Mouse (Mus musculus) heart, postnatal 25 days (tissue): ENCODE data around the gene Ypel4. TPM values are rescaled to one million over a fixed set of nuclear protein-coding genes. Genes with fewer than 3 reads are reported as not detected.
"Not testable (repeated sequence)": the region's sequence is repeated elsewhere in the genome, so short reads cannot be mapped to it uniquely, and the experiment has no call there.

ENCODE experiments used
- DNase-seq: peaks from one replicate; pipeline ENCODE4 v3.0.0; 2022; ENCODE audit warnings: low spot score
- intact Hi-C: fragments of 180-260 bp; cut with DNase I; formaldehyde crosslinking; loops from one replicate; pipeline ENCODE4 v1.15.1; 2025
- total RNA-seq, 2 experiments: library from RNA; stranded (reverse); gene quantifications; 2 replicates each; pipeline ENCODE4 v1.2.3; 2021

Ypel4 gene
- total RNA-seq, 2 experiments from 2014 or later, result 0.94 to 1.1 TPM

DNA sequence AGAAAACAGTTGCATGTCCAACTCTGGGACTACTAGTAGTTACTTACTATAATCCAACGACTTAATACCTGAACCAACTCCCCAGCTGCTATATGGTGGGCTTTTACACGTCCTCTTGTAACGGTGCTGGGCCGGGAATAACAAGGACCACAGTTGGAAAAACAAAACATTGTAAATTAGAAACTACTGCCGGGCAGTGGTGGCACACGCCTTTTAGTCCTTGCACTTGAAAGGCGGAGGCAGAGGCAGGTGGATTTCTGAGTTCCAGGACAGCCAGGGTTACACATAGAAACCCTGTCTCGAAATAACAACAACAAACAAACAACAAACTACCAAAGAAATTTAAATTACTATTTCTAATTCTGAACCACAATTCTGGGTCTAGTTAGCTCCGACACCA is 7.1 kb upstream of the Ypel4 start:
- DNase-seq, result no peak
- intact Hi-C loops, result no loop called here

DNA sequence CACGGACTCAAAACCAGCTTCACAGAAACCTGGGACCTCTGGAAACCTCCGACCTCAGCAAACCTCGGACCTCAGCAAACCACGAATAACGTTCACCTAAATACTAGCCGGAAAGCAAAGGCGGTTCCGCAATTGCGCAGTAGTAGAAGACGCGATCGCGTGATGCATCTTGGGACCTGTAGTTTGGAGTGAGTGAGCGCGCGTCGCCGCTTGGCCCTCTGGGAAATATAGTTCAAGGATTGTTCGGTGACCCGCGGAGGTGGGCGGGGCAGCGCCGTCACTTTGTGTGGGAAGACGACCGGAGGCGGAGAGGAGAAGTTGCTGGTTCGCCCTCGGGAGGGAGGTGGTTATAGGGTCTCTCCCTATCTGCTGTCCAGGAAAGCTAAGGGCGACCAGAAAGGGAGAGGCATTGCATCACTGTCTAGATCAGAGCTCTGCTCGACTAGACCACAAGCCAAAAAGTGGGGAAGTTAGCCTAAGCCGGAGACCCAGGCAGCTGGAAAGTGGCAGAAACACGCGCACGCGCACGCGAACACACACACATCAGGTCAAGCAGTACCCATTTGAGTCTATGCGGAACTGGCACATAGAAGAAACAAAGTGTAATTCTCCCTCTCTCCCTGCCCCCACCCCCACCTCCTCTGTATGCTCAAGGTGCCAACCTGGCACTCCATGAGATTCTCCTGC is 6.5 kb upstream of the Ypel4 start, which contains the start of gene Clp1:
Clp1 (minus strand) TSS at position 179 of the 687 bp plus-strand sequence.
- DNase-seq, result peak; percentile 93
- intact Hi-C loops, result no loop called here

DNA sequence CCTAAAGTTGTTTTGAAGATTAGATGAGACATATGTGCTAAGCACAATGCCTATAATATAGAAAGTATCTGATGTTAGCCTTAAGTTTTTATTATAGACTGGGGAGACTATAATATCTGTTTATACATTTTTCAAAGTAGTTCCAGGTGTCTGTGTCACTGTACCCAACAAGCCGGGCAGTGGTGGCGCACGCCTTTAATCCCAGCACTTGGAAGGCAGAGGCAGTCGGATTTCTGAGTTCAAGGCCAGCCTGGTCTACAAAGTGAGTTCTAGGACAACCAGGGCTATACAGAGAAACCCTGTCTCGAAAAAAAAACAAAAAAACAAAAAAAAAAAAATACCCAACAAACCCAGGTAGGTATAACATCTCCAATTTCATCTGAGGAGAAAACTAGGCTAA is 5.7 kb upstream of the Ypel4 start:
- intact Hi-C loops, DNase-seq: not testable (repeated sequence)

DNA sequence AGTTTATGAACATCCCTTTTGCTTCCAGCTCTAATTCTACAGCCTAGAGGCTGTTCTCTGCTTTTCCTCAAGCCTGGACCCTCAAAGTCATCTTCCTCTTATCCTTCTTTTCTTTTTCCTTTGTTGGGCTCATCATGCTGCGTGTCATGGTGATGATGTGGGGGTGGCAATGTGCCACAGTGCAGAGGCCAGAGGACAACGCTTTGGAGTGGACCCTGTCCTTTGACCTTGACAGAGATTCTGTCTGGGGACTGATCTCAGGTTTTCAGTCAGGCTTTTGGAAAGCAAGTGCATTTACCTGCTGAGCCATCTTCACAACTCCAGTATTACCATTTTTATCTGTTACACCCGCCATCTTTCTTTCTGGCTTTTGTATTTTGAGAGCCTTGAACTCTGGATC is 2.7 kb upstream of the Ypel4 start:
- intact Hi-C loops, result no loop called here
- no peak for DNase-seq

DNA sequence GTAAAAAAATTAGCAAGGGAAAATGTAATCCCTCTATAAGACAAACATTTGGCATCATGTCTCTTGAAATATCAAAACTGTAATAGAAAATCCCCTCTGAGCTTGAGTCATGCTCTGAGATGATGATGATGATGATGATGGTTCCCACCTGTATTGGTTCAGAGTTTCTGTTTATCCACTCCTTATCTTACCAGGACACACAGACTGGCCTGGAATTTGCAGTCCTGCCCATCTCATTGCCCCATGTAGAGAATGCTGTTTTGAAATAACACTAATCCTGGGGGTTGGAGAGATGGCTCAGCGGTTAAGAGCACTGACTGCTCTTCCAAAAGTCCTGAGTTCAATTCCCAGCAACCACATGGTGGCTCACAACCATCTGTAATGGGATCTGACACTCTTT is 1.5 kb upstream of the Ypel4 start:
- DNase-seq, result no peak
- intact Hi-C loops, result no loop called here

DNA sequence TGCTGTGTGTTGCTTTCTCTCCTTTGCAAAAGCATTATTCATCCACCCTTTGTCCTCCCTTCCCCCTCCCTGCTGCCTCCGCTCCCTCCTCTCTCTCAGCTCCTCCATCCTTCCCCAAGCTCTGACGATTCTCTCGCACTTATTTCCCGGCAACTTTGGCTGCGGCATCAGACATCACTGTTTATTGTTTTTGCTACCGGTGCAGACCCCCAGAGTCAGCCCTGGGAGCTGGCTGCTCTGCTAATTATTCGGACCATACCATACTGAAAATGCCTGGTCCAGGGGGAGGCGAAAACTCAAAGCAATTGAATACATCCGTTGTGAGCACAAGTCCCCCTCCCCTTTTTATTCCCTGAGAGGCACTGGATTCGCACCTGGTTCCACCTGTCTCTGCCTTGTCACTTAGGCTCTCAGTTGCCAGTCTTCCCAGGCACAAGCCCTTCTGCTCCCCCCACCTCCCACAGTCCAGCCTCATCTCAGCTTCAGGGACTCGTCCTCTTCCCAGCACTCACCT is 550 bp downstream of the Ypel4 start:
- no peak for DNase-seq
- intact Hi-C loops, result no loop called here

DNA sequence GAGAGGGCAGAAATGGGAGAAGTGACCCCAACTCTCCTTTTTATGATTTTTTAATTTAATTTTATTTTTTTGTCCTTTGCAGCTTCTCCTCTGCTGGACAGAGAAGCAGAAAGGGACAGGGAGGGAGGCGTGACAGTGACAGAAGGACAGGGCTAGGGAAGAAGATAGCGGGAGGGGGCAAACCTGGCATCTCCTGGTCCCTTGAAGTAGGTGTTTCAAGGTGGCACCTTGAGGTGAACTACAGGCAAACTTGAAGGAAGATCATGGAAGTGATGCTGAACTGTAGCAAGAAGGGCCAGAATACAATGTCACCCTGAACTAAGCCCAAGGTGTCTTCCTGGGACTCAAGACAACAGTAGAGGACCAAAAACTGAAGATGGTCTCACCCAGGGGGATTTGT is 1.1 kb downstream of the Ypel4 start:
- intact Hi-C loops, result no loop called here

DNA sequence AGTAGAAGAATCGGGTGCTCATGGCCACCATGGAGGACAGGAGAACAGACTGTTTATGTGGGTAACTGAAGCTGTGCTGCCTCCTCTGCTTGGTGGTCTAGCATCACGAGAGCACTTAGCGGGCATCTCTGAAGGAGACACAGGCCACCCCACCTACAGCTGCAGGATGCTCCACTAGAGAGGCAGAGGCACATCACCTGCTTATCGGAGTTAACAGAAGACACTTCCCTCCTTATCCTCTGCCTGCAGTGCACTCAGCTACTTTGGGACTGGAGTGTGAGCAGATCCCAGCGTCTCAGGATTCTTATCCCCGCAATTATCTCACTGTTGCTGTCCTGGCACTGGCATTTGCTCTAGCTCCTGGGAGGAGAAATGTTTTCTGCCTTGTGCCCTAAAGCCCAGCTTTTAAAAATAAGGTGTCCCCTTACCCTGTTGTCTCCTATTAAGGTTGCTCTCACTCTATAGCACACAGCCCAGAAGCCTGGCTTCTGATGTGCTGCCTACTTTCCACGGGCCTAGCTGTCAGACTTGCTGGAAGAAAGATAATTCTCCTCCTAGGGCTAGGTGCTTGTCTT is 1.6 kb downstream of the Ypel4 start:
- no peak for DNase-seq
- intact Hi-C loops, result no loop called here

More for the DNA sequence above, 1.1 kb downstream of the Ypel4 start:
- DNase-seq, result no peak

DNA sequence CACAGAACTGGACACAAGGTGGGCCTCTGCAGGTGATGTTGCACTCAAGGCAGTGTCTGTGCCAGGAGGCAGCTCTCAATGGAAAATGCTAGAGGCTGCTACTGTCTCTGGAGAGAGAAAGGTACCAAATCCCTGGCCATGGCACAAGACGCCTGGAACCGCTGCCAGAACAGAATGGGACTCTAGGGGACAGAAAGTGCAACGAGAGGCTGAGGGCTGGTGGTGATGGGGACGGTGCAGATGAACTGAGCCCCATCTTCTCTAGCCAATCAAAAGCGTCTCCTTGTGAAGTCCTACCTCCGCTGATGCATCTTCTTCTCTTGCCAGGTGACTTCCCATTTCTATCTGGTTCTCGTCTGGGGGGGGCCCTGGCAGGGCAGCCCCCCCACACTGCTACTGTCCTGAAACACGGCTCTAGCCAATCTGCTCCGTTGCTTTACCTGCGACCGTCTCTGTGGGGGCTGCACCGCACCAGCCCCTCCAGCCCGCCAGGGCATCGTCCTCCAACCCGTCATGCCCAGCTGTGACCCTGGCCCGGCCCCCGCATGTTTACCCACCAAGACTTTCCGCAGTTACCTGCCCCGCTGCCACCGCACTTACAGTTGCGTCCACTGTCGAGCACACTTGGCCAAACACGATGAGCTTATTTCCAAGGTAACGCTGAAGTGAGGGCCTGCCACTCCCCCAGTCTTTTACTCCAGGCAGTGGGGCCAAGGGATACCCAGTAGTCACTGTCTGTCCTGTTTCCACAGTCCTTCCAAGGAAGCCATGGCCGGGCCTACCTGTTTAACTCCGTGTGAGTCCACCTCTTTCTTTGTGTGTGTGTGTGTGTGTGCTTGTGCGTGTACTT is 2.7 kb downstream of the Ypel4 start:
- intact Hi-C loops, result no loop called here
- no peak for DNase-seq

DNA sequence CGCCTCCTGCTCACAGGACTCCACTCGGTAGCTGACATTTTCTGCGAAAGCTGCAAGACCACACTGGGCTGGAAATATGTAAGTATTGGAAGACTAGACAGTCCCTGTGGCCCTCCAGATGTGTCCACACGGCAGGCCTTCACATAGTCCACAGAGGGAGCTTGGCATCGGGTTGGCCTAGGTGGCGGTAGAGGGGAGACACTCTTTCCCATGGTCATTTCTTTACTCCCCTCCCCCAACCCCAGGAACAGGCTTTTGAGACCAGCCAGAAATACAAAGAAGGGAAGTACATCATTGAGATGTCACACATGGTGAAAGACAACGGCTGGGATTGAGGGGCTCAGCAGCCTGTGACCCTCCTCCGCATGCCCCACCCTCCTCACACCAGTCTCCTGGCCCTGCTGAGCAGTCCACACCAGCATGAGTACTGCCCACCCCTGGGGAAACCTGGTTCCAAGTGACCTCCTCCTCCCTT is 3.6 kb downstream of the Ypel4 start:
- intact Hi-C loops, result no loop called here
- DNase-seq, result no peak

DNA sequence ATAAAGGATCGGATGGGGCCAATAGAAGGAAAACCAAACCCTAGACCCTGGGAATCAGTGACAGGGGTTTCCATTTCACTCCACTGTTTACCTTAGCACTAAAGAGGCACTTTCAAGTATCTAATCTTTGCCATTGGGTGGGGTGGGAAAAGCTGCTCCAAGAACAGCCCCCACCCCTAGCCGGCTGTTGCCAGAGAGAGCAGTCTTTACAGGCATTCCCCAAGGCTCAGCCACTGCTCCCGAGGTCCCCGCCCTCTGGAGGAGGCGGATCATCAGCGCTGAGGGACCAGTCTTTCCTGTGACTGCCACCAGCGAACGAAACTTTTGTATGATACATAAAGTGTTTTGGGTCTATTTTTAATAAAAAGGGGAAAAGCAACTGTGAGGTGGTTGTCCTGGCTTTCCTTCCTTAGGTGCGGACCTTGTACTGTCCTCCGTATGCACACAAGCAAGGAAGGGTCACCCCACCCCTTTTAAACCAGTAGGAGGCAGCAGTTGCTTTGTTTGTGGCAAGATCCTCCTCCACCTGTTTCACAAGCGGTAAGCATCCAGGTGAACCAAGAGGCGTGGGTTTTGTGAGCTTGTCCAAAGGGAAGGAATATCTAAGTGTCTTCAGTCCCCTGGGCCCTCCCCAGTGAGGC is 4.5 kb downstream of the Ypel4 start:
- intact Hi-C loops, result no loop called here

DNA sequence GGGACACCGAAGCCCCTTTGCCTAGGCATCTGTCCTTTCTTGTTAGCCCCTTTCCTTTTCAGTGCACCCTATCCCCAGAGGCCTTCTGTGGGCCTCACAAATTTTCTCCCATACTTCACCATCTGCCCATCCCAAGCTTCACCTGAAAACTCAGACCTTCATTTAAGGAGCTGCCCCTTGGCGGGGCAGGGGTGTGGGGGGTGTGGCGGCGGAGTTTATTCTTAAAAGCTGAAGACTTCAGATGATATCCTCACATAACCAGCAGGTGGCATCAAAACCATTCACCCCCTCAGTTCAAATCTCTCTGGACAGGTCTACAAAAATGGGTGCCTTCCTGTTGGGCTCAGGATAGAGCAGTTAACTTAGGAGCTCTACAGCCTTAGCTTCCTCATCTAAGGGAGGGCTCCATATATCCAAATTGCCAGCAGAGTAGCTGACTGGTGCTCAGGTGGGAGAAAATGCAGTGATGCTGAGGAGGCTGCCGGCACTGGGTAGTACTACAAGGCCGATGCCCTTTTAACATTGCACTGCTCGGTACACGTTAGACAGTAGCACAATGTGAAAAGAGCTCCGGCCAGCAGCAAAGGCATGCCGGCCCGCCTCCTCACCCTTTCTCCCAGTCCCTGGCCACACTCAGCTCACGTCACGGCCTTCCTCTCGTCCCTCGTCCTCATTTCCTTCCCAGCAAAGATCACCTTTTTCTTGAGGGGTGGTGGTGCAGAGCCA is 6.9 kb downstream of the Ypel4 start:
- no peak for DNase-seq
- intact Hi-C loops, result loop anchor here (2.0 to 5.0 kb wide), 2 partner anchors 16 to 57 kb away; partner anchors contain the start of gene Ube2l6

More for the DNA sequence above, 4.5 kb downstream of the Ypel4 start:
- no peak for DNase-seq

DNA sequence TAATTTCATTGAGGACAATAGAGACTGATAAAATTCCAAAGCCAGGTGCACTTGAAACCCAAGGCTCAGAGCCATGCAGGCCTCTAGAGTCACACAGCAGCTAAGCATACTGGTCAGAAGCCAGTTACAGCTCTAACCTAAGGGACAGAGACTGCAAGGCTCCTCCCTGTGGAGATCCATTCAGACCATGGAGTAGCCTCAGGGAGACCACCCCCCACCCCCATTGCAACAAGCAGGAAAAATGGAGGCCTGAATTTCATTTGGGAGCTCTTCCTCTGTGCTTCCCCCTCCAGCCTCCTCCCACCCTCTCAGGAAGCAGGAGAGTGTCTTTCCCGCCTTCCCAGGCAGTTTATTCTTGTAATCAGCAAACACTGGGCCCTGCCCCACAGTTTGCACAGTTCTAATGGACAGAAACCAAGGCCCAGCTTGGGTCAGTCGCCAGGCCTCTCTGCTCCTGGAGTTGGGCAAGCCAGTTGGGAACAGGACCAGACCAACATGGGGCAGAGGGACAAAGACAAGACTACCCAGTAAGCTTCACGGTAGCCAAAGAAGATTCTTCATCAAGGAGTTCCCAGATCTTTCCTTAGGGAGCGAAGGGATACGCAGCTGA is 8.1 kb downstream of the Ypel4 start:
- no peak for DNase-seq
- intact Hi-C loops, result loop anchor here (2.0 to 5.0 kb wide), 2 partner anchors 15 to 55 kb away; partner anchors contain the start of gene Ube2l6

DNA sequence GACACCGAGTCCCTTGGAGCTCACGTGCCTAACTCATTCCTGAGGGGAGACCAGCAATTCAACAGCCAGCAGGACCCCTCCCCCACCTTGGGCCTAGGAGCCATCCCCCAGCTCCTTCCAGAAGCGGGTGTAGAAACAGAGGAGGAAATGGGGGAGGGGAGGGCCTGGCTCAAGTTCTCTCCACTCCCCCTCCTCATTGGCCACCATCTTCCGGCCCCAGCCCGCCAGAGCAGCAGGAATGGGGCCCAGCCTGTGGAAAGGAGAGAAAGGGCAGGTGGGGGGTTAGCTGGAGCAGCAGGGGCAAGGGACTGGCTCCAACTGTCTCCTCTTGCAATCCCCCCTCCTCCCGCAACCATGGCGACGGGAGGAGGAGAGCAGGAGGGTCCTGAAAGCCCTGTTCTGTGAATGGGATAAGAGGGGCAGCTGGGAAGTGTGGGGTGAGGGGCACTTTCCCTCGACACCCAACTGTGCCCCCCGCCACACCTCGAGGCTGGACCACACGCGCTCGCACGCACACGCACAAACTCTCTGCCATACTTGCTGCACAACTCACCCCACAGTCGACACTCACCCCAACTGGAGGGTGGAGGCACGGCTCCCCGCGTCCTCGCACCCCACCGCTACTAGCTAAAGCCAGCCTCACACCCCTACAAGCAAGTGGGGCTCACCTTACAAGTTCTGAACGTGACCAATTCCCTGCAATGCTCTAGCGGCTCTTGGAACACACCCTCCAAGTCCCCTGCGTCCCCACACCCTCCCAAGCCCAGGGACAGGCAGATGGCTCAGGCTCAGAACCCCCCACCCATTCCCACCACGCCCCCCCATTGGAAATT is 8.8 kb downstream of the Ypel4 start:
- intact Hi-C loops, result loop anchor here (5.0 kb wide), 1 partner anchor 55 kb away; the partner anchor contains the start of gene Ube2l6
- no peak for DNase-seq

DNA sequence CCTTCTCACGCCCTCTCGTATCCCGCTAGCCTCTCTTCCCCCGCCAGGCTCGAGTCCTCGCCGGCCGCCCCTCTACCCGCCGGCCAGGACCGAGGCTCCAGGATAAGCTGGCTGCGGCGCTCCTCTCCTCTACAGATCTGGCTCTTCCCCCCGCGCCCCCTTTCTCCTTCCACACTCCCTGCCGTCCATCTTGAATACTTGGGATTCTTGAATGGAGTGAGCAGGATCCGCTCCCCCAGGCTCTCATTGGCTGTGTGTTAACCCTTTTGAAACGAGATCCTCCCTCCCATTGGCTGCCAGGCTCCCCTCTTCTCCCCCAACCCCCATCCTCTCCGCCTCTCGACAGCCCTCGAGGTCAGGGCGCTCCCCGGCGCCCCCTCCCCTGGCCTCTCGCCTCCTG is 9.7 kb downstream of the Ypel4 start, which contains the start of gene Gm19426:
Gm19426 (minus strand) TSS at position 95 of the 400 bp plus-strand sequence.
- intact Hi-C loops, result loop anchor here (5.0 kb wide), 1 partner anchor 54 kb away; the partner anchor contains the start of gene Ube2l6
- peak; percentile 62 for DNase-seq

DNA sequence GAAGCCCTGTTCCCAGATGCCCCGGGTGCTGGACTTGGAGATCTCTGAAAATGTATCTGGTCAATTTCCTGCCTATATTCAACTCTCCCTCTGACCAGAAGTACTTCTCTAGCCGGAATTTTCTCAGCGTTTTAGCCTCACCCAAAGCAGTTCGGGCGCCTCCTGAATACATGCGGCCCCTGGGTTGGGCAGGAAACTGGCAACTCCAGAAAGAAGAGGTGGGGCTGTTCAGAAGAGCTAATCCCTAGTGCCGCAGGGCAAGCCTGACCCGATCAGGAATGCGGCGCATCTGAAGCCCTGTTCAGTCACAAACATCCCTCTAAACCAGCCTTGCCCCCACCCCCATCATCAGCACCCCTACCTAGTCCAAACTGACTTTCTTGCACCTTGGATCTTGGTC is 10.3 kb downstream of the Ypel4 start:
- DNase-seq, result no peak
- intact Hi-C loops, result loop anchor here (5.0 kb wide), 1 partner anchor 53 kb away; the partner anchor contains the start of gene Ube2l6

DNA sequence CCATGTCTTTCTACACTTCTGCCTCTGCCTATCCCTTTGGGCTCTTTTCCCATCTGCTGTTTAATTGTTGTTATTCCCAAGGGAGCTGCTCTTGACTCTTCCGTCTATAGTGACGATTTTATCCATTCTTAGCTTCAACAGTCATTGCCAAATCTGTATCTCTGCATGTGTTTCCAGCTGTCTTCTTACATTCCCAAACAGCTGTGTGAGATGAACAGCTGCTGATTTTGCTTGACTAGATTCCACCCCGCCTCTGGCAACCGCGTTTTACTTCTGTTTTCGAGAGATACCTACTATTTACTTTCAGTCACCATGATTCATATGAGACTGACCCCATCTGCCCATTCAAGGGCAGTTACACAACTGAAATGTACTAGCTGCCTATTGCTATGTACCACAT is 16.3 kb downstream of the Ypel4 start:
- no peak for DNase-seq
- intact Hi-C loops, result no loop called here

DNA sequence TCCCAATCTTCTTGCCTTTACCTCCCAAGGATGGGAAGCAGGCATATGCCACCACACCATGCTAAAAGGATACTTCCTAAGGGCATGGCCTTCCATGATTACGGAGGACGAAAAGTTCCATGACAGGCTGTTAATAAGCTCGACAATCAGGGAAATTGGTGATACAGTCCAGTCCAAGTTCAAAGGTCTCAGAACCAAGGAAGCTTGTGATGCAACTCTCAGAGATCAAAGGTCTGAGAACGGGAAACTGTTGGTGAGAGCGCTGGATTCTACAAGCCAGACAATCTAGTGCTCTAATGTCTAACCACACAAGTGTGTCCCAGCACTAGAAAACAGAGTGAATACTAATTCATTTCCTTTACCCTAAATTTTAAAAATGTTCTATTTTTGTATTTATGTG is 22.4 kb downstream of the Ypel4 start:
- no peak for DNase-seq
- intact Hi-C loops, result loop anchor here (2.0 kb wide), 1 partner anchor 15 kb away; no protein-coding TSS in a partner anchor
